Mouse (Mus musculus) CH12.LX (cell line): ENCODE measurements at regions not wholly inside any gene's neighbourhood (a gene's known extent, or its start where the extent isn't known, plus 50 kb on each side); places are given as distances from the start of the nearest gene placed in this dataset.

ENCODE experiments used
- DNase-seq: peaks from one replicate; pipeline ENCODE4 v3.0.0-alpha.2; 2013; ENCODE audit errors: extremely low read depth
- H3K27ac ChIP-seq: 2 replicates; pipeline ENCODE4 v1.5.1; 2012; ENCODE audit warnings: low read depth, mild to moderate bottlenecking, control low read depth, moderate library complexity; ENCODE audit not compliant: insufficient read depth
- H3K27me3 ChIP-seq: replicated peaks from 2 replicates; pipeline ENCODE3; 2012; ENCODE audit warnings: inconsistent platforms
- H3K36me3 ChIP-seq, 2 experiments: replicated peaks in 1 of 2; 2 replicates each; pipeline versions ENCODE3 to v1.6.1; 2012; ENCODE audit warnings: inconsistent platforms in 1 of 2, low read length in 1 of 2, mild to moderate bottlenecking in 1 of 2, mixed read lengths in 1 of 2, moderate library complexity in 1 of 2; ENCODE audit not compliant: control insufficient read depth in 1 of 2, insufficient read depth in 1 of 2
- H3K4me1 ChIP-seq, 2 experiments: 2 replicates each; pipeline ENCODE4 v1.6.1; 2012; ENCODE audit warnings: inconsistent platforms in 1 of 2, moderate library complexity in 1 of 2; ENCODE audit not compliant: insufficient read depth in 2 of 2, control insufficient read depth in 1 of 2
- H3K4me2 ChIP-seq: 2 replicates; pipeline ENCODE4 v1.6.1; 2012; ENCODE audit warnings: low read depth, mild to moderate bottlenecking, control low read depth; ENCODE audit not compliant: poor library complexity, insufficient read depth, severe bottlenecking
- H3K4me3 ChIP-seq, 3 experiments: fragments of 150-350 bp in 1 of 3; sonication (generic) in 1 of 3; replicated peaks in 1 of 3; 2 replicates each; pipeline versions ENCODE3 to v1.5.1; 2011 to 2012; ENCODE audit warnings: low read depth in 2 of 3, low read length in 2 of 3, mild to moderate bottlenecking in 2 of 3, moderate library complexity in 2 of 3, control low read depth in 1 of 3, improper control_type of control experiment in 1 of 3, inconsistent platforms in 1 of 3, mixed read lengths in 1 of 3; ENCODE audit not compliant: poor library complexity in 1 of 3
- H3K79me2 ChIP-seq: replicated peaks from 2 replicates; pipeline ENCODE4 v1.6.1; 2012; ENCODE audit warnings: mild to moderate bottlenecking, moderate library complexity; ENCODE audit not compliant: control insufficient read depth, poor library complexity, insufficient read depth, severe bottlenecking; ENCODE audit errors: extremely low read depth
- H3K9ac ChIP-seq: 2 replicates; pipeline ENCODE4 v1.6.1; 2012; ENCODE audit warnings: low read depth, mild to moderate bottlenecking, control low read depth, moderate library complexity; ENCODE audit not compliant: insufficient read depth
- H3K9me3 ChIP-seq: replicated peaks from 2 replicates; pipeline ENCODE3; 2012; ENCODE audit warnings: low read length, inconsistent platforms, mixed read lengths
- BHLHE40 ChIP-seq: IDR thresholded peaks from 2 replicates; pipeline ENCODE4 v1.6.1; 2011; ENCODE audit warnings: mild to moderate bottlenecking, low read depth, low read length, improper control_type of control experiment
- CHD1 ChIP-seq: IDR thresholded peaks from 2 replicates; pipeline ENCODE4 v1.6.1; 2012; ENCODE audit warnings: low read depth, low read length, improper control_type of control experiment, inconsistent platforms
- EP300 ChIP-seq: IDR thresholded peaks from 2 replicates; pipeline ENCODE4 v1.6.1; 2011; ENCODE audit warnings: low read length, improper control_type of control experiment
- ETS1 ChIP-seq: conservative IDR thresholded peaks from 2 replicates; pipeline ENCODE4 v1.6.1; 2012; ENCODE audit warnings: low read depth, mild to moderate bottlenecking, inconsistent platforms, low read length, improper control_type of control experiment, moderate library complexity
- HCFC1 ChIP-seq: IDR thresholded peaks from 2 replicates; pipeline ENCODE4 v1.6.1; 2012; ENCODE audit warnings: low read depth, mild to moderate bottlenecking, inconsistent platforms, low read length, improper control_type of control experiment
- IRF4 ChIP-seq: IDR thresholded peaks from 2 replicates; pipeline ENCODE4 v1.6.1; 2014; ENCODE audit warnings: low read depth, mild to moderate bottlenecking, inconsistent platforms, low read length, improper control_type of control experiment
- JUN ChIP-seq: IDR thresholded peaks from 2 replicates; pipeline ENCODE4 v1.6.1; 2011; ENCODE audit warnings: low read depth, mild to moderate bottlenecking, low read length, improper control_type of control experiment, moderate library complexity; ENCODE audit not compliant: insufficient read depth
- KAT2A ChIP-seq: IDR thresholded peaks from 2 replicates; pipeline ENCODE4 v1.6.1; 2012; ENCODE audit warnings: low read length, improper control_type of control experiment, inconsistent platforms; ENCODE audit not compliant: insufficient replicate concordance
- MAX ChIP-seq: IDR thresholded peaks from 2 replicates; pipeline ENCODE4 v1.6.1; 2011; ENCODE audit warnings: low read length, improper control_type of control experiment
- MEF2A ChIP-seq: IDR thresholded peaks from 2 replicates; pipeline ENCODE4 v1.6.1; 2014; ENCODE audit warnings: low read depth, mild to moderate bottlenecking, inconsistent platforms, low read length, improper control_type of control experiment, borderline replicate concordance
- MXI1 ChIP-seq: IDR thresholded peaks from 2 replicates; pipeline ENCODE4 v1.6.1; 2011; ENCODE audit warnings: mild to moderate bottlenecking, low read depth, low read length, improper control_type of control experiment
- NRF1 ChIP-seq: IDR thresholded peaks from 2 replicates; pipeline ENCODE4 v1.6.1; 2014; ENCODE audit warnings: low read depth, mild to moderate bottlenecking, inconsistent platforms, low read length, improper control_type of control experiment, moderate library complexity
- POLR2AphosphoS2 ChIP-seq: IDR thresholded peaks from 2 replicates; pipeline ENCODE4 v1.6.1; 2011; ENCODE audit warnings: low read depth, low read length, improper control_type of control experiment
- RCOR1 ChIP-seq: conservative IDR thresholded peaks from 2 replicates; pipeline ENCODE4 v1.6.1; 2012; ENCODE audit warnings: low read depth, mild to moderate bottlenecking, inconsistent platforms, low read length, improper control_type of control experiment
- SIN3A ChIP-seq: IDR thresholded peaks from 2 replicates; pipeline ENCODE4 v1.6.1; 2012; ENCODE audit warnings: low read length, improper control_type of control experiment, inconsistent platforms
- SMC3 ChIP-seq: IDR thresholded peaks from 2 replicates; pipeline ENCODE4 v1.6.1; 2011; ENCODE audit warnings: low read depth, low read length, improper control_type of control experiment
- TBP ChIP-seq: conservative IDR thresholded peaks from 2 replicates; pipeline ENCODE4 v1.6.1; 2011; ENCODE audit warnings: low read depth, low read length, improper control_type of control experiment
- USF1 ChIP-seq: IDR thresholded peaks from 2 replicates; pipeline ENCODE4 v1.6.1; 2014; ENCODE audit warnings: low read depth, mild to moderate bottlenecking, inconsistent platforms, low read length, improper control_type of control experiment
- USF2 ChIP-seq: conservative IDR thresholded peaks from 2 replicates; pipeline ENCODE4 v1.6.1; 2011; ENCODE audit warnings: low read depth, low read length, improper control_type of control experiment
- ZKSCAN1 ChIP-seq: IDR thresholded peaks from 2 replicates; pipeline ENCODE4 v1.6.1; 2012; ENCODE audit warnings: low read depth, inconsistent platforms, low read length, improper control_type of control experiment, borderline replicate concordance
- ZNF384 ChIP-seq: IDR thresholded peaks from 2 replicates; pipeline ENCODE4 v1.6.1; 2012; ENCODE audit warnings: low read depth, low read length, improper control_type of control experiment, inconsistent platforms
- dilution Hi-C: fragments of 300-500 bp; cut with MboI; formaldehyde crosslinking; loops from 2 replicates; pipeline ENCODE4 v1.14.3; 2020; ENCODE audit warnings: low sequenced_read_pairs; ENCODE audit not compliant: extremely low pct_unique_long_range_greater_than_20kb, extremely low pct_ligation_motif_present
- in situ Hi-C: fragments of 300-500 bp; cut with MboI; formaldehyde crosslinking; loops from 3 replicates; pipeline ENCODE4 v1.14.3; 2019; ENCODE audit warnings: low sequenced_read_pairs, low pct_ligation_motif_present, low pct_unique_long_range_greater_than_20kb, mixed read lengths

DNA sequence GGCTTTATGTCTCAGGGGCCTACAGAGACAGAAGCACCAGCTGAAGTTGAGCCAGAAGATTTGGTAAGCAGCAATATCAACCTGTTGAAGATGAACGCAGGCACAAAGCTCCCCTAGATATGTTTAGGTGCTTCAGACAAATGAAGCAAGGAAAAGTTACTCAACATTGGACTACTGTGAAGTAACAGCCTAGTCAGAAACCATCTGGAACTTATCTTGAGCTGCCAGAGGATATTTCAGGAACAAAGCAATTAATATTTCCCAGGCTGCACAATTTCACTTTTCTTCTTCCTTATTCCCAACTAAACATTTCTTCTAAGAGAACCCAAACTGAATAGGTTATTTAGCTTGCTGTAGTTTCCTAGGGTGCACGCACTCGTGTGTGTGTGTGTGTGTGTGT, 125.1 kb downstream of the Scg2 start:
- in situ Hi-C loops, result no loop called here
- Histone ChIP-seq H3K36me3 (no peaks in the 10 kb centered on the region), H3K4me1 (no peaks in the 10 kb centered on the region), H3K9ac (no peak overlapping the region), H3K27me3 (no peaks in the 10 kb centered on the region), H3K4me2 (no peak overlapping the region), H3K79me2 (no peaks in the 10 kb centered on the region), H3K27ac (no peak overlapping the region), H3K9me3 (no peaks in the 10 kb centered on the region), H3K4me3 (no peak overlapping the region)
- TF ChIP-seq USF1 (no peak), MEF2A (no peak), HCFC1 (no peak)
- no peak for DNase-seq
- dilution Hi-C loops, result no loop called here

DNA sequence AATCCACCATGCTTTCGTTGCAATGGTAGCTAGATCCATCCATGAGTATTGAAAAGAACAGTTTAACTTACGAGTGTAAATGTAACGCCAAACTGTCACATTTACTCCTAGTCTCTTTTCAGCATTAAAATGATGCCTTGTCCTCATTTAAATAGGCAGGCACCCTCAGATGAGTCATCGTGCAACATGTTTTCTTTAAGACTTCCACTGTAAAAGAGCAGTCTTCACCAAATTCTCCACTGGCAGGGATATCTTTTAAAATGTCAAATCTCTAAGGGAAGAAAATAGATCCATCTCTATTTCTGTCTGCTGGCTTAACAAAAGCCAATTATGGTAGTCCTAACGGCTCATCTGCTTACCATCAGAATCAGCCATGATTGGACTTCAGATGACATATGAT, 127.8 kb downstream of the Scg2 start:
- Histone ChIP-seq H3K36me3 (no peaks in the 10 kb centered on the region), H3K27me3 (no peaks in the 10 kb centered on the region), H3K4me1 (no peaks in the 10 kb centered on the region), H3K27ac (no peak overlapping the region), H3K9ac (no peak overlapping the region), H3K4me2 (no peak overlapping the region), H3K79me2 (no peaks in the 10 kb centered on the region), H3K4me3 (no peak overlapping the region), H3K9me3 (no peaks in the 10 kb centered on the region)
- DNase-seq, result no peak
- in situ Hi-C loops (no loop called here), dilution Hi-C loops (no loop called here)
- TF ChIP-seq ZNF384 (no peak), MXI1 (no peak), SIN3A (no peak), SMC3 (no peak), CHD1 (no peak), NRF1 (no peak), RCOR1 (no peak), MAX (no peak), ETS1 (no peak), USF2 (no peak), HCFC1 (no peak), JUN (no peak), TBP (no peak), IRF4 (no peak), ZKSCAN1 (no peak), EP300 (no peak), POLR2AphosphoS2 (no peak), KAT2A (no peak), BHLHE40 (no peak)
